Mouse (Mus musculus): ENCODE measurements around the gene Rbfox1. TPM values are rescaled to one million over a fixed set of nuclear protein-coding genes. Genes with fewer than 3 reads are reported as not detected.

The Rbfox1 gene
- polyA plus RNA-seq, 1 experiment from 2014 or later: 4.6 TPM

GRCm38 (mm10) chr16:6791218-6791617, 906.1 kb downstream of the Rbfox1 start:
- H3K4me3 ChIP-seq (ENCODE audit: low read depth, low read length): no peak overlapping the region
- H3K27me3 ChIP-seq (ENCODE audit: control insufficient read depth, insufficient read depth, low read length): no peaks in the 10 kb centered on the region
- DNase-seq (ENCODE audit: low spot score) (no peak), ATAC-seq (replicated peaks; ENCODE audit: low FRiP score) (no peak)
- H3K9me3 ChIP-seq (ENCODE audit: control insufficient read depth, low read length): no peaks in the 10 kb centered on the region
- no peaks in the 10 kb centered on the region for H3K4me1 ChIP-seq (replicated peaks; ENCODE audit: control insufficient read depth, insufficient read depth, low read length)
- WGBS: 87% methylated on average over 3 of the region's 3 CpGs
- H3K4me2 ChIP-seq (ENCODE audit: low read depth, low read length, severe bottlenecking): no peak overlapping the region
- H3K9ac ChIP-seq (ENCODE audit: low read length): no peak overlapping the region
- no peaks in the 10 kb centered on the region for H3K36me3 ChIP-seq (ENCODE audit: control insufficient read depth, insufficient read depth, low read length)
- no peak overlapping the region for H3K27ac ChIP-seq (ENCODE audit: low read depth, low read length)

GRCm38 (mm10) chr16:6791655-6792054, 906.5 kb downstream of the Rbfox1 start:
- H3K4me1 ChIP-seq (replicated peaks; ENCODE audit: control insufficient read depth, insufficient read depth, low read length): no peaks in the 10 kb centered on the region
- 13% methylated on average over 9 of the region's 9 CpGs for WGBS
- ATAC-seq (replicated peaks; ENCODE audit: low FRiP score) (0 out of 2 replicates have a peak, but pooled peaks have one; percentile 33), DNase-seq (ENCODE audit: low spot score) (peak; percentile 78)
- no peaks in the 10 kb centered on the region for H3K27me3 ChIP-seq (ENCODE audit: control insufficient read depth, insufficient read depth, low read length)
- H3K9ac ChIP-seq (ENCODE audit: low read length): no peak overlapping the region
- H3K27ac ChIP-seq (ENCODE audit: low read depth, low read length): no peak overlapping the region
- H3K9me3 ChIP-seq (ENCODE audit: control insufficient read depth, low read length): no peaks in the 10 kb centered on the region
- H3K4me3 ChIP-seq (ENCODE audit: low read depth, low read length): no peak overlapping the region
- no peaks in the 10 kb centered on the region for H3K36me3 ChIP-seq (ENCODE audit: control insufficient read depth, insufficient read depth, low read length)
- no peak overlapping the region for H3K4me2 ChIP-seq (ENCODE audit: low read depth, low read length, severe bottlenecking)

- DNase-seq (ENCODE audit: low spot score) (no peak), ATAC-seq (replicated peaks; ENCODE audit: low FRiP score) (no peak)
- Histone ChIP-seq H3K4me1 (replicated peaks; ENCODE audit: control insufficient read depth, insufficient read depth, low read length) (no peaks in the 10 kb centered on the region), H3K36me3 (ENCODE audit: control insufficient read depth, insufficient read depth, low read length) (no peaks in the 10 kb centered on the region), H3K9me3 (ENCODE audit: control insufficient read depth, low read length) (no peaks in the 10 kb centered on the region), H3K4me2 (ENCODE audit: low read depth, low read length, severe bottlenecking) (no peak overlapping the region), H3K27me3 (ENCODE audit: control insufficient read depth, insufficient read depth, low read length) (no peaks in the 10 kb centered on the region), H3K27ac (ENCODE audit: low read depth, low read length) (no peak overlapping the region), H3K4me3 (ENCODE audit: low read depth, low read length) (no peak overlapping the region), H3K9ac (ENCODE audit: low read length) (no peak overlapping the region)
- WGBS: 98% methylated on average over 2 of the region's 2 CpGs
Observed at GRCm38 (mm10) chr16:6806246-6806645, 921.1 kb downstream of the Rbfox1 start.

GRCm38 (mm10) chr16:6807835-6808234, 922.7 kb downstream of the Rbfox1 start:
- WGBS: 84% methylated on average over 2 of the region's 2 CpGs
- DNase-seq (ENCODE audit: low spot score): no peak
- no peak overlapping the region for H3K9ac ChIP-seq (ENCODE audit: low read length)
- H3K4me1 ChIP-seq (replicated peaks; ENCODE audit: control insufficient read depth, insufficient read depth, low read length): no peaks in the 10 kb centered on the region
- no peaks in the 10 kb centered on the region for H3K9me3 ChIP-seq (ENCODE audit: control insufficient read depth, low read length)
- H3K4me3 ChIP-seq (ENCODE audit: low read depth, low read length): no peak overlapping the region
- no peaks in the 10 kb centered on the region for H3K27me3 ChIP-seq (ENCODE audit: control insufficient read depth, insufficient read depth, low read length)
- no peak overlapping the region for H3K27ac ChIP-seq (ENCODE audit: low read depth, low read length)
- no peak overlapping the region for H3K4me2 ChIP-seq (ENCODE audit: low read depth, low read length, severe bottlenecking)
- ATAC-seq (replicated peaks; ENCODE audit: low FRiP score): no peak
- H3K36me3 ChIP-seq (ENCODE audit: control insufficient read depth, insufficient read depth, low read length): no peaks in the 10 kb centered on the region

GRCm38 (mm10) chr16:6813871-6814270, 928.7 kb downstream of the Rbfox1 start:
- Histone ChIP-seq H3K27me3 (ENCODE audit: control insufficient read depth, insufficient read depth, low read length) (no peaks in the 10 kb centered on the region), H3K9me3 (ENCODE audit: control insufficient read depth, low read length) (no peaks in the 10 kb centered on the region), H3K4me3 (ENCODE audit: low read depth, low read length) (no peak overlapping the region), H3K9ac (ENCODE audit: low read length) (no peak overlapping the region), H3K4me2 (ENCODE audit: low read depth, low read length, severe bottlenecking) (no peak overlapping the region), H3K36me3 (ENCODE audit: control insufficient read depth, insufficient read depth, low read length) (no peaks in the 10 kb centered on the region), H3K4me1 (replicated peaks; ENCODE audit: control insufficient read depth, insufficient read depth, low read length) (no peaks in the 10 kb centered on the region), H3K27ac (ENCODE audit: low read depth, low read length) (no peak overlapping the region)
- DNase-seq (ENCODE audit: low spot score) (no peak), ATAC-seq (replicated peaks; ENCODE audit: low FRiP score) (no peak)
- WGBS: 85% methylated on average over 3 of the region's 3 CpGs

GRCm38 (mm10) chr16:6821741-6822140, 936.6 kb downstream of the Rbfox1 start:
- Histone ChIP-seq H3K27me3 (ENCODE audit: control insufficient read depth, insufficient read depth, low read length) (no peaks in the 10 kb centered on the region), H3K4me2 (ENCODE audit: low read depth, low read length, severe bottlenecking) (no peak overlapping the region), H3K4me3 (ENCODE audit: low read depth, low read length) (no peak overlapping the region), H3K27ac (ENCODE audit: low read depth, low read length) (no peak overlapping the region), H3K36me3 (ENCODE audit: control insufficient read depth, insufficient read depth, low read length) (no peaks in the 10 kb centered on the region), H3K9ac (ENCODE audit: low read length) (no peak overlapping the region), H3K4me1 (replicated peaks; ENCODE audit: control insufficient read depth, insufficient read depth, low read length) (no peaks in the 10 kb centered on the region), H3K9me3 (ENCODE audit: control insufficient read depth, low read length) (no peaks in the 10 kb centered on the region)
- ATAC-seq (replicated peaks; ENCODE audit: low FRiP score) (no peak), DNase-seq (ENCODE audit: low spot score) (no peak)
- WGBS: 84% methylated on average over 1 of the region's 1 CpGs

- H3K9ac ChIP-seq (ENCODE audit: low read length): no peak overlapping the region
- ATAC-seq (replicated peaks; ENCODE audit: low FRiP score): no peak
- no peak overlapping the region for H3K4me2 ChIP-seq (ENCODE audit: low read depth, low read length, severe bottlenecking)
- no peaks in the 10 kb centered on the region for H3K9me3 ChIP-seq (ENCODE audit: control insufficient read depth, low read length)
- no peaks in the 10 kb centered on the region for H3K36me3 ChIP-seq (ENCODE audit: control insufficient read depth, insufficient read depth, low read length)
- no peaks in the 10 kb centered on the region for H3K4me1 ChIP-seq (replicated peaks; ENCODE audit: control insufficient read depth, insufficient read depth, low read length)
- no peaks in the 10 kb centered on the region for H3K27me3 ChIP-seq (ENCODE audit: control insufficient read depth, insufficient read depth, low read length)
- WGBS: 83% methylated on average over 6 of the region's 6 CpGs
- DNase-seq (ENCODE audit: low spot score): no peak
- no peak overlapping the region for H3K4me3 ChIP-seq (ENCODE audit: low read depth, low read length)
- H3K27ac ChIP-seq (ENCODE audit: low read depth, low read length): no peak overlapping the region
Observed at GRCm38 (mm10) chr16:6829892-6830524, 944.9 kb downstream of the Rbfox1 start.

- Histone ChIP-seq H3K36me3 (ENCODE audit: control insufficient read depth, insufficient read depth, low read length) (no peaks in the 10 kb centered on the region), H3K27me3 (ENCODE audit: control insufficient read depth, insufficient read depth, low read length) (no peaks in the 10 kb centered on the region), H3K27ac (ENCODE audit: low read depth, low read length) (no peak overlapping the region), H3K4me2 (ENCODE audit: low read depth, low read length, severe bottlenecking) (no peak overlapping the region), H3K9ac (ENCODE audit: low read length) (no peak overlapping the region), H3K4me1 (replicated peaks; ENCODE audit: control insufficient read depth, insufficient read depth, low read length) (no peaks in the 10 kb centered on the region), H3K4me3 (ENCODE audit: low read depth, low read length) (no peak overlapping the region), H3K9me3 (ENCODE audit: control insufficient read depth, low read length) (no peaks in the 10 kb centered on the region)
- ATAC-seq (replicated peaks; ENCODE audit: low FRiP score) (no peak), DNase-seq (ENCODE audit: low spot score) (no peak)
Observed at GRCm38 (mm10) chr16:6833486-6833885, 948.3 kb downstream of the Rbfox1 start.

- Histone ChIP-seq H3K4me2 (ENCODE audit: low read depth, low read length, severe bottlenecking) (no peak overlapping the region), H3K9me3 (ENCODE audit: control insufficient read depth, low read length) (no peaks in the 10 kb centered on the region), H3K27me3 (ENCODE audit: control insufficient read depth, insufficient read depth, low read length) (no peaks in the 10 kb centered on the region), H3K36me3 (ENCODE audit: control insufficient read depth, insufficient read depth, low read length) (no peaks in the 10 kb centered on the region), H3K27ac (ENCODE audit: low read depth, low read length) (no peak overlapping the region), H3K4me3 (ENCODE audit: low read depth, low read length) (no peak overlapping the region), H3K9ac (ENCODE audit: low read length) (no peak overlapping the region), H3K4me1 (replicated peaks; ENCODE audit: control insufficient read depth, insufficient read depth, low read length) (no peaks in the 10 kb centered on the region)
- WGBS: 70% methylated on average over 5 of the region's 5 CpGs
- no peak for ATAC-seq (replicated peaks; ENCODE audit: low FRiP score)
- no peak for DNase-seq (ENCODE audit: low spot score)
Observed at GRCm38 (mm10) chr16:6835051-6835450, 949.9 kb downstream of the Rbfox1 start.

Data from forebrain, embryonic 11.5 days (tissue).